Mouse (Mus musculus) v-Abl transformed pro-B cells (cell line): Measurements from ENCODE around the gene Gm11239.
"Not testable (repeated sequence)": the region's sequence is repeated elsewhere in the genome, so short reads cannot be mapped to it uniquely, and the experiment has no call there.

Experiments
- in situ Hi-C, 2 experiments: fragments of 400-800 bp; cut with MboI; formaldehyde crosslinking; loops; one replicate each; pipeline ENCODE4 v1.15.1; 2025; ENCODE audit not compliant: unreplicated experiment in 2 of 2

Gene Gm11239

GRCm38 (mm10) chr4:73668054-73668453 lies at the start of gene Gm11239:
Gm11239 (plus strand) TSS chr4:73668354.
- in situ Hi-C loops: not testable (repeated sequence)

GRCm38 (mm10) chr4:73622684-73623083 lies 45.5 kb upstream of the Gm11239 start, which contains the start of gene Gm11237:
Gm11237 (plus strand) TSS chr4:73622984.
- in situ Hi-C loops: not testable (repeated sequence)

- in situ Hi-C loops: not testable (repeated sequence)
Observed at GRCm38 (mm10) chr4:73637821-73638220, 30.3 kb upstream of the Gm11239 start, which contains the start of gene Gm11236. Gm11236 (plus strand) TSS chr4:73638121.

- in situ Hi-C loops: not testable (repeated sequence)
Observed at GRCm38 (mm10) chr4:73661864-73662263, 6.3 kb upstream of the Gm11239 start.

GRCm38 (mm10) chr4:73683216-73683615 lies 15.1 kb downstream of the Gm11239 start, which contains the start of gene Gm428:
Gm428 (plus strand) TSS chr4:73683516.
- in situ Hi-C loops: not testable (repeated sequence)

- in situ Hi-C loops: no loop called here
Observed at GRCm38 (mm10) chr4:73718761-73719160, 50.6 kb downstream of the Gm11239 start.

GRCm38 (mm10) chr4:73719819-73720218 lies 51.7 kb downstream of the Gm11239 start:
- in situ Hi-C loops: no loop called here
